Mouse (Mus musculus) ES-E14 (cell line): ENCODE measurements around the gene Kif26b. TPM values are rescaled to one million over a fixed set of nuclear protein-coding genes. Genes with fewer than 3 reads are reported as not detected.

Experiments used
- DNase-seq: peaks from one replicate; pipeline ENCODE4 v3.0.0-alpha.2; 2013; ENCODE audit warnings: low read depth, low spot score
- H3K27ac ChIP-seq: 2 replicates; pipeline ENCODE4 v1.5.1; 2012; ENCODE audit warnings: low read depth, mild to moderate bottlenecking, low read length, moderate library complexity, mixed read lengths; ENCODE audit not compliant: poor library complexity, insufficient read depth, severe bottlenecking
- H3K36me3 ChIP-seq: 2 replicates; pipeline ENCODE4 v1.6.1; 2012; ENCODE audit warnings: mild to moderate bottlenecking, low read length, moderate library complexity, mixed read lengths; ENCODE audit not compliant: control insufficient read depth, poor library complexity, insufficient read depth, severe bottlenecking
- H3K4me1 ChIP-seq, 2 experiments: fragments of 150-350 bp in 1 of 2; sonication (generic) in 1 of 2; 2 replicates each; pipeline ENCODE4 v1.6.1; 2012; ENCODE audit warnings: low read length in 2 of 2, mild to moderate bottlenecking in 1 of 2, mixed read lengths in 1 of 2; ENCODE audit not compliant: control insufficient read depth in 2 of 2, insufficient read depth in 2 of 2, poor library complexity in 1 of 2
- H3K4me3 ChIP-seq, 2 experiments: fragments of 150-350 bp in 1 of 2; sonication (generic) in 1 of 2; 2 replicates each; pipeline ENCODE4 v1.5.1; 2012; ENCODE audit warnings: low read length in 2 of 2, low read depth in 1 of 2, mild to moderate bottlenecking in 1 of 2, mixed read lengths in 1 of 2; ENCODE audit not compliant: insufficient read depth in 1 of 2, poor library complexity in 1 of 2, severe bottlenecking in 1 of 2
- H3K9ac ChIP-seq: 2 replicates; pipeline ENCODE4 v1.6.1; 2012; ENCODE audit warnings: low read depth, mild to moderate bottlenecking, low read length, mixed read lengths; ENCODE audit not compliant: poor library complexity, insufficient read depth, severe bottlenecking
- H3K9me3 ChIP-seq: fragments of 150-350 bp; sonication (generic); 2 replicates; pipeline ENCODE4 v1.6.1; 2012; ENCODE audit warnings: low read depth, mild to moderate bottlenecking, low read length; ENCODE audit not compliant: control insufficient read depth, insufficient read depth
- CHD2 ChIP-seq: IDR thresholded peaks from 2 replicates; pipeline ENCODE4 v1.6.1; 2014; ENCODE audit warnings: mild to moderate bottlenecking, low read depth, low read length, inconsistent platforms
- HCFC1 ChIP-seq: IDR thresholded peaks from 2 replicates; pipeline ENCODE4 v1.6.1; 2012; ENCODE audit warnings: low read length, inconsistent platforms, borderline replicate concordance; ENCODE audit not compliant: insufficient read depth
- MAFK ChIP-seq: IDR thresholded peaks from 2 replicates; pipeline ENCODE4 v1.6.1; 2014; ENCODE audit warnings: mild to moderate bottlenecking, low read depth, low read length, inconsistent platforms; ENCODE audit not compliant: insufficient read depth
- ZC3H11A ChIP-seq: IDR thresholded peaks from 2 replicates; pipeline ENCODE4 v1.6.1; 2012; ENCODE audit warnings: low read depth, mild to moderate bottlenecking, inconsistent platforms, low read length, borderline replicate concordance
- ZNF384 ChIP-seq: IDR thresholded peaks from 2 replicates; pipeline ENCODE4 v1.6.1; 2012; ENCODE audit warnings: low read depth, low read length, inconsistent platforms
- in situ Hi-C, 2 experiments: fragments of 600-800 bp; cut with MboI; formaldehyde crosslinking; loops; one replicate each; pipeline ENCODE4 v1.15.1; 2025; ENCODE audit warnings: low sequenced_read_pairs in 2 of 2, inconsistent platforms in 1 of 2; ENCODE audit not compliant: unreplicated experiment in 2 of 2
- total RNA-seq: library from RNA; depleted of rRNA; stranded (reverse); fragments of 300-350 nt; gene quantifications from 2 replicates; pipeline ENCODE4 v1.2.3, GENCODE M21; 2012

Kif26b gene
- total RNA-seq, 1 experiment = 0.94 TPM

DNA sequence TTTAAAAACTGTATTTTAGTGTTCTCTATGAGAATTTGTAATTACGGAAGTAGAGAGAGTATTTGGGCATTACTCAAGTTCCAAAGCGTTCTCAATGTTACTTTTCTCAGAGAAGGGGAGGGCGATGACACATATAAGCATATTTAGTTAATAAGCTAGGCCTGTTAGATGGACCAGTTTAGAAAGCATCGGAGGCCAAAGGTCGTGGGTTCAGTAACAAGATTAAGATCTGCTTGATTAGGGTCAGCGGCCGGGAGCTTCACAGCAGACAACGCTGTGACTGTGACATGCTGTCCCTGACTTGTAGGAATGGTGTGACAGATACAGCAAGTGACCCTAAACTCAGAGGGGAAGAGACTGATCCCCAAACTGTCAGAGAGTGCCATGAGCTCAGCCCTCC lies 174.6 kb downstream of the Kif26b start:
- Histone ChIP-seq H3K9ac (no peak overlapping the region), H3K27ac (no peak overlapping the region), H3K4me3 (no peak overlapping the region), H3K4me1 (no peaks in the 10 kb centered on the region), H3K9me3 (no peaks in the 10 kb centered on the region), H3K36me3 (no peaks in the 10 kb centered on the region)
- in situ Hi-C loops = no loop called here
- DNase-seq = no peak
- TF ChIP-seq MAFK (no peak), CHD2 (no peak), ZNF384 (no peak)

GRCm38 (mm10) chr1:178707925-178708351 lies 179.0 kb downstream of the Kif26b start:
- H3K4me3 ChIP-seq = no peak overlapping the region
- no peak overlapping the region for H3K9ac ChIP-seq
- H3K9me3 ChIP-seq = no peaks in the 10 kb centered on the region
- H3K4me1 ChIP-seq = no peaks in the 10 kb centered on the region
- TF ChIP-seq ZC3H11A (no peak), CHD2 (no peak), HCFC1 (no peak), MAFK (no peak), ZNF384 (no peak)
- DNase-seq = no peak
- in situ Hi-C loops = no loop called here
- no peak overlapping the region for H3K27ac ChIP-seq
- no peaks in the 10 kb centered on the region for H3K36me3 ChIP-seq

GRCm38 (mm10) chr1:178708356-178708755 lies 179.4 kb downstream of the Kif26b start:
- TF ChIP-seq HCFC1 (no peak), CHD2 (no peak), MAFK (no peak), ZNF384 (no peak), ZC3H11A (no peak)

GRCm38 (mm10) chr1:178712189-178712873 lies 183.4 kb downstream of the Kif26b start:
- Histone ChIP-seq H3K27ac (no peak overlapping the region), H3K36me3 (no peaks in the 10 kb centered on the region), H3K9ac (no peak overlapping the region), H3K9me3 (no peaks in the 10 kb centered on the region), H3K4me3 (no peak overlapping the region), H3K4me1 (no peaks in the 10 kb centered on the region)
- no peak for DNase-seq
- TF ChIP-seq HCFC1 (no peak), MAFK (no peak), CHD2 (no peak), ZC3H11A (no peak), ZNF384 (no peak)
- in situ Hi-C loops = no loop called here

More at GRCm38 (mm10) chr1:178708356-178708755, 179.4 kb downstream of the Kif26b start:
- no peak overlapping the region for H3K4me3 ChIP-seq
- no peaks in the 10 kb centered on the region for H3K9me3 ChIP-seq
- no peak overlapping the region for H3K27ac ChIP-seq
- DNase-seq = no peak
- H3K9ac ChIP-seq = no peak overlapping the region
- in situ Hi-C loops = no loop called here
- no peaks in the 10 kb centered on the region for H3K4me1 ChIP-seq
- no peaks in the 10 kb centered on the region for H3K36me3 ChIP-seq

- Histone ChIP-seq H3K4me3 (no peak overlapping the region), H3K36me3 (no peaks in the 10 kb centered on the region), H3K4me1 (no peaks in the 10 kb centered on the region), H3K27ac (no peak overlapping the region), H3K9ac (no peak overlapping the region), H3K9me3 (no peaks in the 10 kb centered on the region)
- in situ Hi-C loops = no loop called here
- no peak for DNase-seq
- TF ChIP-seq CHD2 (no peak), HCFC1 (no peak), MAFK (no peak), ZC3H11A (no peak), ZNF384 (no peak)
Measured at GRCm38 (mm10) chr1:178714209-178714608, 185.3 kb downstream of the Kif26b start.
